Mouse (Mus musculus) v-Abl transformed pro-B cells (cell line): ENCODE data around the gene Paqr4.

Experiments used
- in situ Hi-C, 2 experiments: fragments of 400-800 bp; cut with MboI; formaldehyde crosslinking; loops; one replicate each; pipeline ENCODE4 v1.15.1; 2025; ENCODE audit not compliant: unreplicated experiment in 2 of 2

The Paqr4 gene

GRCm38 (mm10) chr17:23749400-23750191 lies 8.9 kb upstream of the Paqr4 start:
- in situ Hi-C loops: loop anchor here in 1 of 2 experiments (10.0 kb wide), 1 partner anchor 215 kb away; no protein-coding TSS in a partner anchor

- in situ Hi-C loops: loop anchor here in 1 of 2 experiments (10.0 kb wide), 1 partner anchor 216 kb away; no protein-coding TSS in a partner anchor
Observed at GRCm38 (mm10) chr17:23748631-23749391, 8.1 kb upstream of the Paqr4 start.

- in situ Hi-C loops: loop anchor here in 1 of 2 experiments (10.0 kb wide), 1 partner anchor 217 kb away; no protein-coding TSS in a partner anchor
Observed at GRCm38 (mm10) chr17:23748026-23748425, 7.4 kb upstream of the Paqr4 start.

- in situ Hi-C loops: loop anchor here in 1 of 2 experiments (10.0 kb wide), 1 partner anchor 217 kb away; no protein-coding TSS in a partner anchor
Observed at GRCm38 (mm10) chr17:23747471-23747870, 6.8 kb upstream of the Paqr4 start.

- in situ Hi-C loops: loop anchor here in 1 of 2 experiments (10.0 kb wide), 1 partner anchor 218 kb away; no protein-coding TSS in a partner anchor
Observed at GRCm38 (mm10) chr17:23746767-23747166, 6.1 kb upstream of the Paqr4 start.

- in situ Hi-C loops: loop anchor here in 1 of 2 experiments (10.0 kb wide), 1 partner anchor 218 kb away; no protein-coding TSS in a partner anchor
Observed at GRCm38 (mm10) chr17:23746311-23746710, 5.6 kb upstream of the Paqr4 start.

GRCm38 (mm10) chr17:23745301-23746251 lies 4.9 kb upstream of the Paqr4 start, which contains the start of gene Kremen2:
Gene Kremen2, minus strand, starts transcription at chr17:23745833.
- in situ Hi-C loops: loop anchor here in 1 of 2 experiments (10.0 kb wide), 1 partner anchor 219 kb away; no protein-coding TSS in a partner anchor

GRCm38 (mm10) chr17:23744651-23745050 lies 4.0 kb upstream of the Paqr4 start:
- in situ Hi-C loops: loop anchor here in 1 of 2 experiments (10.0 kb wide), 1 partner anchor 220 kb away; no protein-coding TSS in a partner anchor

- in situ Hi-C loops: loop anchor here in 1 of 2 experiments (10.0 kb wide), 1 partner anchor 221 kb away; no protein-coding TSS in a partner anchor
Observed at GRCm38 (mm10) chr17:23744076-23744475, 3.4 kb upstream of the Paqr4 start.

- in situ Hi-C loops: loop anchor here in 1 of 2 experiments (10.0 kb wide), 1 partner anchor 222 kb away; no protein-coding TSS in a partner anchor
Observed at GRCm38 (mm10) chr17:23742941-23743340, 2.3 kb upstream of the Paqr4 start.

- in situ Hi-C loops: loop anchor here in 1 of 2 experiments (10.0 kb wide), 1 partner anchor 222 kb away; no protein-coding TSS in a partner anchor
Observed at GRCm38 (mm10) chr17:23742210-23742793, 1.6 kb upstream of the Paqr4 start.

GRCm38 (mm10) chr17:23741359-23742209 lies 917 bp upstream of the Paqr4 start:
- in situ Hi-C loops: loop anchor here in 1 of 2 experiments (10.0 kb wide), 1 partner anchor 223 kb away; no protein-coding TSS in a partner anchor

- in situ Hi-C loops: loop anchor here in 1 of 2 experiments (10.0 kb wide), 1 partner anchor 225 kb away; no protein-coding TSS in a partner anchor
Observed at GRCm38 (mm10) chr17:23740136-23740584, 507 bp downstream of the Paqr4 start.

- in situ Hi-C loops: loop anchor here in 1 of 2 experiments (10.0 kb wide), 1 partner anchor 225 kb away; no protein-coding TSS in a partner anchor
Observed at GRCm38 (mm10) chr17:23739202-23740135, 1.2 kb downstream of the Paqr4 start.

GRCm38 (mm10) chr17:23738836-23739201 lies 1.8 kb downstream of the Paqr4 start:
- in situ Hi-C loops: no loop called here

GRCm38 (mm10) chr17:23737493-23738445 lies 2.9 kb downstream of the Paqr4 start:
- in situ Hi-C loops: no loop called here
